Mouse (Mus musculus) embryonic facial prominence, embryonic 11.5 days (tissue): ENCODE results near the gene Bhlhe40. TPM values are rescaled to one million over a fixed set of nuclear protein-coding genes. Genes with fewer than 3 reads are reported as not detected.

Experiments used
- ATAC-seq: fragments of 200-750 bp; cut with Nextera tagmentation; replicated peaks from 2 replicates; pipeline ENCODE4 v1.8.0; 2017; ENCODE audit warnings: low read depth; ENCODE audit not compliant: insufficient number of reproducible peaks, low FRiP score, low TSS enrichment
- DNase-seq: peaks from one replicate; pipeline ENCODE4 v3.0.0-alpha.2; 2015; ENCODE audit warnings: low spot score
- H3K27ac ChIP-seq: fragments of 300-500 bp; sonication (generic); replicated peaks from 2 replicates; pipeline ENCODE4 v1.5.1; 2014; ENCODE audit warnings: mild to moderate bottlenecking, low read depth, low read length, control low read depth
- H3K27me3 ChIP-seq: fragments of 300-500 bp; sonication (generic); 2 replicates; pipeline ENCODE4 v1.6.1; 2014; ENCODE audit warnings: mild to moderate bottlenecking, low read length, moderate library complexity, mixed read lengths; ENCODE audit not compliant: control insufficient read depth, insufficient read depth
- H3K36me3 ChIP-seq: fragments of 300-500 bp; sonication (generic); replicated peaks from 2 replicates; pipeline ENCODE4 v1.6.1; 2014; ENCODE audit warnings: low read depth, mild to moderate bottlenecking, low read length, moderate library complexity, mixed read lengths; ENCODE audit not compliant: control insufficient read depth, insufficient read depth
- H3K4me1 ChIP-seq: fragments of 300-500 bp; sonication (generic); 2 replicates; pipeline ENCODE4 v1.6.1; 2014; ENCODE audit warnings: low read length, mixed read lengths; ENCODE audit not compliant: control insufficient read depth, insufficient read depth
- H3K4me2 ChIP-seq: fragments of 300-500 bp; sonication (generic); 2 replicates; pipeline ENCODE4 v1.6.1; 2014; ENCODE audit warnings: low read depth, mild to moderate bottlenecking, control low read depth, low read length, moderate library complexity
- H3K4me3 ChIP-seq: fragments of 300-500 bp; sonication (generic); 2 replicates; pipeline ENCODE4 v1.5.1; 2014; ENCODE audit warnings: low read depth, low read length, control low read depth
- H3K9ac ChIP-seq: fragments of 300-500 bp; sonication (generic); replicated peaks from 2 replicates; pipeline ENCODE4 v1.6.1; 2014; ENCODE audit warnings: mild to moderate bottlenecking, control low read depth, low read length
- H3K9me3 ChIP-seq: fragments of 300-500 bp; sonication (generic); replicated peaks from 2 replicates; pipeline ENCODE4 v1.6.1; 2016; ENCODE audit warnings: mild to moderate bottlenecking, low read length, inconsistent platforms, mixed read lengths; ENCODE audit not compliant: control insufficient read depth
- whole genome bisulfite sequencing: fragments of 180-500 bp; shearing (Covaris S2); extraction: QIAGEN DNeasy Blood & Tissue Kit; methylation state at CpG from one replicate; pipeline ENCODE4 v1.1.7; 2014; 5-methylcytosine and 5-hydroxymethylcytosine counted together
- polyA plus RNA-seq: library from polyadenylated mRNA; unstranded; fragments of >200 nt; fragmentation: Nextera tagmentation; extraction: Ambion mirVana; gene quantifications from 2 replicates; pipeline ENCODE4 v1.2.1, GENCODE M21; 2014

The Bhlhe40 gene
- polyA plus RNA-seq, 1 experiment from 2014 or later, result 1.5 TPM

DNA sequence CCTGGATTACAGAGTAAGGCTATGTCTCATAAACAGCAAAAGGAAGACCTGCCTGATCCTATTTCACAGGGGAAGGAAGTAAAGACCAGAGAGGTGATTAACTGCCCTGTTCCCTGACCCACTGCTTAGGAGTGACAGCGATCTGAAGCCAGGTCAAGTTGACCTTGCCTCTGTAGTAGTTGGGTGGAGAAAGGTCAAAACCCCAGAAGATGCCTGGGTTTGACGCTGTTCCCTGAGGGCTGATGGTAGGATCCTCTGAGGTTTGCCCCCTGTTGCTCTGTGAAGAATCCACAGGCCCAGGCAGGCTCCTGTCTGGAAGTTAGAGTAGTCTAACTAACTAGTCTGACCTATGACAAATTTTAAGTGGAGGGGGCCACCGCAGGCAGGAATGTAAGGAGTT is 26.5 kb downstream of the Bhlhe40 start:
- Histone ChIP-seq H3K4me1 (no peaks in the 10 kb centered on the region), H3K9ac (no peak overlapping the region), H3K27me3 (no peaks in the 10 kb centered on the region), H3K9me3 (no peaks in the 10 kb centered on the region), H3K4me3 (no peak overlapping the region), H3K36me3 (no peaks in the 10 kb centered on the region), H3K4me2 (no peak overlapping the region), H3K27ac (no peak overlapping the region)
- DNase-seq (no peak), ATAC-seq (no peak)
- 76% methylated on average over 3 of the region's 3 CpGs for WGBS

DNA sequence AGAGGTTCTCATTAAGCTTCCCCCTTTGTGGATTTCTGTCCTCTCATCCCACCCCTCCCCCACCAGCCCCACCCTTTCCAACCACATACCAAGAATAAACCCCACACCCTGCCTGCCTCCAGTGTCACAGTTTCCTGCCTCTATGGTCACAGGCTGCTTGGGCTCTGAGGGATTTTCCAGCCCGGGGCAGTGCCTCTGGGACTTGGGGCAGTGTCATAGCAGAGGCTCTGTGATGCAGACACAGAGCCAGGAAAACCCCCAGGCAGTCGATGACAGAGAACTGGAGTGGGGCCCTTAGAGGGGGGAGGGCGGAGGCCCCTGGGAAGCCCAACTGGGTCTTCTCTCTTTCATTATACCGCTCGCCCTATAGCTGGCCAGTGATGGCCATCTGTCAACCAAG is 27.9 kb downstream of the Bhlhe40 start:
- no peak overlapping the region for H3K4me2 ChIP-seq
- no peaks in the 10 kb centered on the region for H3K36me3 ChIP-seq
- no peak for ATAC-seq
- DNase-seq, result no peak
- no peaks in the 10 kb centered on the region for H3K27me3 ChIP-seq
- no peaks in the 10 kb centered on the region for H3K4me1 ChIP-seq
- no peak overlapping the region for H3K9ac ChIP-seq
- H3K9me3 ChIP-seq, result no peaks in the 10 kb centered on the region
- 71% methylated on average over 5 of the region's 5 CpGs for WGBS
- no peak overlapping the region for H3K4me3 ChIP-seq
- H3K27ac ChIP-seq, result no peak overlapping the region

DNA sequence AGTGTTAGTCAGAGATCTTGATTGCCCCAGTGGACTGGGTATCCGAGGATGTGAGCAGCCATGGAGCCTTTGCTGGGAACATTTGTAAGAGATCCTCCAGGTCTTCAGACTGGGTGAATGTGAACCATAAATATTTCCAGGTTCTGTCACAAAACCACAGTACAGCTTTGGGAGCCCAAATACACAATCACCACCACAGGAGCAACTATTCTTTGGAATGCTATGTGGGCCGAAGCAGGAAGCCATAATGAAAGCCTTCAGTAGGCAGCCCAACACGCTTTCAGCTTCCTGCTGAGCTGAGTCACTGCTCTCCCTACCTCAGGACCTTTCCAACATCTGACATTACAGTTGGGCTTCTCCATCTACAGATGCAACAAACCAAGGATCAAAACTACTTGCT is 32.6 kb downstream of the Bhlhe40 start:
- WGBS, result 74% methylated on average over 3 of the region's 3 CpGs
- no peak overlapping the region for H3K4me3 ChIP-seq
- no peaks in the 10 kb centered on the region for H3K27me3 ChIP-seq
- H3K36me3 ChIP-seq, result no peaks in the 10 kb centered on the region
- DNase-seq (no peak), ATAC-seq (no peak)
- no peak overlapping the region for H3K9ac ChIP-seq
- H3K4me1 ChIP-seq, result no peaks in the 10 kb centered on the region
- no peak overlapping the region for H3K27ac ChIP-seq
- no peak overlapping the region for H3K4me2 ChIP-seq
- no peaks in the 10 kb centered on the region for H3K9me3 ChIP-seq

DNA sequence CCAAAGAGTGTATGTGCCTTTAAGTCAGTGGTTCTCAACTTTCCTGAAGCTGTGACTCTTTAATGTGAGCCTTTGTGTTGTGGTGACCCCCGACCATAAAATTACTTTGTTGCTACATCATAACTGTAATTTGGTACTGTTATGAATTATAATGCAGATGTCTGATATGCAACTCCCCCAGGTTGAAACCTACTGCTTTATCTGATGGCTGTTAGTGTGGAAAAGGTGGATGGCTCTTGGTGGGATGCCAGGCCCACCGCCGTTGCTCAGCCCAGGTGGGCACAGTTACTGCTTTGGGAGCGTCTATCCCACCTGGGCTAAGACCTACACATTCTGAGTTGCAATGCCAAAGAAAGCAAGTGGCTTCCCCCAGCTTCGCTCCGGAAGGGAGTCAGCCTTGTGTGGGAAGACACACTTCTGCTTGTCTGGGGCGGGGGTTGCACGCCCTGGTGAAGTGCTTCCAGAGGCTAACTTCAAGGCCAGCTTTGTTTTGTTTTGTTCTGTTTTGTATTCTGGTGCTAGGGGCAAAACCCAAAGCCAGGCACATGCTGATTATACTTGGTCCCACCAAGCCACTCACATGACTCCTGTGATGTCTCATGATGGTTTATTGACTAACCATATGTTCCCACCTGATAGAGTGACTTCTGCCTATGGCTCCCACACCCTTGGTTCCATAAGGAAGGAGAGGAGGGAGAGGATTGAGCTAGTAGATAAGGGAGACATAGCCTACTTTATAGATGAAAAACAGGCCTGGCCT is 34.7 kb downstream of the Bhlhe40 start:
- no peaks in the 10 kb centered on the region for H3K27me3 ChIP-seq
- ATAC-seq, result no peak
- WGBS, result 89% methylated on average over 8 of the region's 8 CpGs
- no peaks in the 10 kb centered on the region for H3K36me3 ChIP-seq
- no peak overlapping the region for H3K9ac ChIP-seq
- H3K4me2 ChIP-seq, result no peak overlapping the region
- H3K9me3 ChIP-seq, result no peaks in the 10 kb centered on the region
- no peaks in the 10 kb centered on the region for H3K4me1 ChIP-seq
- DNase-seq, result no peak
- no peak overlapping the region for H3K4me3 ChIP-seq
- H3K27ac ChIP-seq, result no peak overlapping the region

DNA sequence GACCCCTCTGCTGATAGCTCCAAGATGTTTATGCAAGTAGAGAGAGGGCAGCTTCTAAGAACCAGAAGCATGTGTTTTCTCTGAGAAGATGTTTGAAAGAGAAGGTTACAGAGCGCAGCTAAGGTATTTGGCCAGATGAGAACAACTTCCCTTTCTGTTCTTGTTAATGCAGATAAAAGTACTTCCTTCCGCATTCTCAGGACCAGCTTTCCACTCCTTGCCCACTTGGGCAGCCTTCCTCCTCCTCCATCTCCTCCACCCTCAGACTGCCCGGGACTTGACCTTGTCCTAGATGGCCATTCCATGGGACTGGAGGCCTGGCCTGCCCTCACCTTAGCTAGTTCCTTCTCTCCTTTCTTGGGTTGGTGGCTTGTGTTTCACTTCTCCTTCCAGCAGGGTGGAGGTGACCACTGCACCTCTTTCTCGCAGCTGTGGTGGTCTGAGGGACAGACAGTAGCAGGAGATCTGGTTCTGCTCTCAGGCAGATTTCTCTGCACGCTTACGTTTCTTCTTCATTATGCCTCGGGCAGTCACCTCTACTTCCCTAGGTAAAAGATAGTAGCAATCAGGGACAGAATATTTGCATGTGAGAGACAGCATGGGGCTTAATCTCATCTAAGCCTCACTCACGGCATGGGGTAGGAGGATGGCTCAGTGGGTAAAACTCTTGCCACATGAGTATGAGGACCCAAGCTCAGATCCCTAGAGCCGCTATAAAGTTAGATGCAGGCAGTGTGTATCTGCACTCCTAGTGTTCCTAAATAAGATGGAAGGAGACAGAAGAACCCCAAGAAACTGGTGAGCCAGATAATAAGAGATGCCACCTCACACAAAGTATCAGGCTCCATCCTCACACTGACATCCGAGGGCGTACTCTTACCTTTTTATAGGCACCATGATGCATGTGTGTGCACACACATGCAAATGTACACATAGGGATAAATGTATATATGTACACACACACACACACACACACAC is 35.7 kb downstream of the Bhlhe40 start:
- Histone ChIP-seq H3K27me3 (no peaks in the 10 kb centered on the region), H3K4me1 (no peaks in the 10 kb centered on the region; the same call in 1 of the 2 replicates), H3K36me3 (no peaks in the 10 kb centered on the region), H3K9me3 (no peaks in the 10 kb centered on the region), H3K4me3 (no peak overlapping the region), H3K4me2 (no peak overlapping the region), H3K9ac (no peak overlapping the region), H3K27ac (no peak overlapping the region)
- DNase-seq (no peak), ATAC-seq (no peak)
- 76% methylated on average over 11 of the region's 11 CpGs for WGBS

DNA sequence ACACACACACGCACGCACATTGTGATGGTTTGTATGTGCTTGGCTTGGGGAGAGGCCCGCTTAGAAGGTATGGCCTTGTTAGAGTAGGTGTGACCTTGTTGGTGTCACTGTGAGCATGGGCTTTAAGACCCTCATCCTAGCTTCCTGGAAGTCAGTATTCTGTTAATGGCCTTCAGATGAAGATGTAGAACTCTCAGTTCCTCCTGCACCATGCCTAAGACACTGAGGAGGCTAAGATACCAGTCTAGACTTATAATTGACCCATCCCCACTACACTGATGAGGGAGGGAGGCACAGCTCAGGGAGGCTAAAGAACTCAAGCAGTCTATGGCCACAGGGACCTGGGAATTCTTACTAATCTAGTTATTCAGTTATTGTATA is 36.4 kb downstream of the Bhlhe40 start:
- H3K9me3 ChIP-seq, result no peaks in the 10 kb centered on the region
- WGBS, result 93% methylated on average over 3 of the region's 3 CpGs
- no peaks in the 10 kb centered on the region for H3K36me3 ChIP-seq
- H3K27me3 ChIP-seq, result no peaks in the 10 kb centered on the region
- H3K4me2 ChIP-seq, result no peak overlapping the region
- no peak for DNase-seq
- H3K4me3 ChIP-seq, result no peak overlapping the region
- no peak overlapping the region for H3K27ac ChIP-seq
- ATAC-seq, result no peak
- no peak overlapping the region for H3K9ac ChIP-seq
- H3K4me1 ChIP-seq, result no peaks in the 10 kb centered on the region; the same call in 1 of the 2 replicates

DNA sequence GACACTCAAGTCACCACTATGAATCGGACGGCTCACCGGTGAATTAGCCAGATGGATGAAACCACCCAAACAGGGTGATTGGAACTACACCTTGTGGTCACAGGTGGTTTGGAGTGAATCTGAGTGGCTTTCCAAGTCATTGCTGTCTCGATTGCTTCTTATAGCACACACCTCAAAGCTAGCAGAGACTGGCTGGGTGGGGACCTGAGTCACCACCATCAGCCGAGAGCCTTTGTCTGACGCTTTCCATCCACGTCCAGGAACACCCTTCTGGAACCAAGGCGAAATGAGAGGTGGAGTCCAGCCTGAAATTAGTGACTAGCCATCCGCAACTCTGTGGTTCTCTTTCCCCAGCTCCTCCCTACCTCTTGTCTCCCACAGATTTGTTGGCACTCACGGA is 36.9 kb downstream of the Bhlhe40 start:
- WGBS, result 90% methylated on average over 10 of the region's 10 CpGs
- H3K9me3 ChIP-seq, result no peaks in the 10 kb centered on the region
- no peak overlapping the region for H3K27ac ChIP-seq
- H3K27me3 ChIP-seq, result no peaks in the 10 kb centered on the region
- H3K4me3 ChIP-seq, result no peak overlapping the region
- ATAC-seq (no peak), DNase-seq (no peak)
- no peak overlapping the region for H3K4me2 ChIP-seq
- no peaks in the 10 kb centered on the region; the same call in 1 of the 2 replicates for H3K4me1 ChIP-seq
- H3K9ac ChIP-seq, result no peak overlapping the region
- no peaks in the 10 kb centered on the region for H3K36me3 ChIP-seq

DNA sequence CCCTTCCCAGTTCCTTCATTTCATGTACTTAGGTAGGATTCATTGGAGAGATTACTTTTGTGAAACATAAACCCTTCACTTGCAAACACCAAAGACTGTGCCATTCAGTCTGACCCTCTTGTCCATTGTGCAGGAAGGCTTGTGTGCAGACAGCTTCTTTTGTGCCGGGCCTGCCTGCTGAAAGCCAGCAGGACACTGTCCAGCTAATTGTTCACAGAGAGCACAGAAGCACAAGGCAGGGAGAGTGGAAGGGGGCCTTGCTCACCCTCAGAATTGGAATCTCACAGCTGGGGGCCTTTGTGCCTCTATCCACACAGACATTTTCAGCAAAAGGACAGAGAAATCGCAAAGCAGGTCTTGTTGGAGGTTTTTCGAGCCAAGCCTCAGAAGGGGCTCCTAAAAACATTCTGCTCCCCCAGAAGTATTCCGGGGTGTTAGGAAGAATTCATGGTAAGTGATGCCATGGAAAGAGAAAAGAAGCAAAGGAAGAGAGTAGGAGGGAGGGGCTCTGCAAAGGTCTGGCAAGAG is 38.0 kb downstream of the Bhlhe40 start:
- H3K36me3 ChIP-seq, result no peaks in the 10 kb centered on the region
- peak; percentile 48 for DNase-seq
- no peaks in the 10 kb centered on the region for H3K9me3 ChIP-seq
- no peak overlapping the region for H3K4me3 ChIP-seq
- 43% methylated on average over 4 of the region's 4 CpGs for WGBS
- H3K27ac ChIP-seq, result no peak overlapping the region
- no peaks in the 10 kb centered on the region for H3K27me3 ChIP-seq
- no peaks in the 10 kb centered on the region; the same call in 1 of the 2 replicates for H3K4me1 ChIP-seq
- H3K9ac ChIP-seq, result no peak overlapping the region
- peak; percentile 68 for ATAC-seq
- H3K4me2 ChIP-seq, result no peak overlapping the region
